Mouse (Mus musculus) common myeloid progenitor, adult 5-6 weeks (primary cell): ENCODE data around the gene Impdh1. TPM values are rescaled to one million over a fixed set of nuclear protein-coding genes. Genes with fewer than 3 reads are reported as not detected.
"Not testable (repeated sequence)": the region's sequence is repeated elsewhere in the genome, so short reads cannot be mapped to it uniquely, and the experiment has no call there.

Source experiments
- ATAC-seq: replicated peaks from 2 replicates; pipeline ENCODE4 v1.8.0; 2016; ENCODE audit warnings: low read depth, mild to moderate bottlenecking, moderate TSS enrichment, inconsistent platforms; ENCODE audit not compliant: poor library complexity, severe bottlenecking
- total RNA-seq: library from RNA; stranded (forward); fragments of 200-1000, 187-1606 nt; gene quantifications from 2 replicates; pipeline ENCODE4 v1.2.3, GENCODE M21; 2017

Gene Impdh1
- total RNA-seq, 1 experiment from 2014 or later, result 54.2 TPM

- ATAC-seq, result no peak
Measured at GRCm38 (mm10) chr6:29195146-29195545, 21.0 kb downstream of the Impdh1 start.

- ATAC-seq, result peak; percentile 55
Measured at GRCm38 (mm10) chr6:29193961-29194750, 22.0 kb downstream of the Impdh1 start.

GRCm38 (mm10) chr6:29187936-29188335 is 28.2 kb downstream of the Impdh1 start:
- ATAC-seq, result peak; percentile 96

- ATAC-seq, result no peak
Measured at GRCm38 (mm10) chr6:29179843-29180242, 36.3 kb downstream of the Impdh1 start.

GRCm38 (mm10) chr6:29178888-29179658 is 37.1 kb downstream of the Impdh1 start, which contains the start of gene Prrt4:
Prrt4 (minus strand) TSS chr6:29179584.
- ATAC-seq, result peak; percentile 64

GRCm38 (mm10) chr6:29177901-29178879 is 38.0 kb downstream of the Impdh1 start:
- ATAC-seq, result no peak

- ATAC-seq, result no peak
Measured at GRCm38 (mm10) chr6:29175113-29175512, 41.1 kb downstream of the Impdh1 start.

GRCm38 (mm10) chr6:29174368-29174767 is 41.8 kb downstream of the Impdh1 start:
- ATAC-seq, result no peak

- ATAC-seq, result peak; percentile 75
Measured at GRCm38 (mm10) chr6:29170952-29171388, 45.2 kb downstream of the Impdh1 start.

- peak; percentile 16; the same call in 1 of the 2 replicates for ATAC-seq
Measured at GRCm38 (mm10) chr6:29170063-29170921, 45.9 kb downstream of the Impdh1 start.

GRCm38 (mm10) chr6:29169675-29170062 is 46.5 kb downstream of the Impdh1 start:
- ATAC-seq, result 0 out of 2 replicates have a peak, but pooled peaks have one; percentile 2

GRCm38 (mm10) chr6:29168871-29169270 is 47.3 kb downstream of the Impdh1 start:
- no peak for ATAC-seq

- peak; percentile 62 for ATAC-seq
Measured at GRCm38 (mm10) chr6:29166196-29166595, 50.0 kb downstream of the Impdh1 start.

GRCm38 (mm10) chr6:29164314-29165244 is 51.6 kb downstream of the Impdh1 start, which contains the start of gene Rbm28:
Rbm28 (minus strand) TSS chr6:29165006.
- peak; percentile 89 for ATAC-seq

GRCm38 (mm10) chr6:29161291-29161690 is 54.9 kb downstream of the Impdh1 start:
- not testable (repeated sequence) for ATAC-seq

- ATAC-seq, result no peak
Measured at GRCm38 (mm10) chr6:29160786-29161185, 55.4 kb downstream of the Impdh1 start.

- no peak for ATAC-seq
Measured at GRCm38 (mm10) chr6:29156326-29156725, 59.8 kb downstream of the Impdh1 start.
